Mouse (Mus musculus): ENCODE data around the gene Nebl.

DNA sequence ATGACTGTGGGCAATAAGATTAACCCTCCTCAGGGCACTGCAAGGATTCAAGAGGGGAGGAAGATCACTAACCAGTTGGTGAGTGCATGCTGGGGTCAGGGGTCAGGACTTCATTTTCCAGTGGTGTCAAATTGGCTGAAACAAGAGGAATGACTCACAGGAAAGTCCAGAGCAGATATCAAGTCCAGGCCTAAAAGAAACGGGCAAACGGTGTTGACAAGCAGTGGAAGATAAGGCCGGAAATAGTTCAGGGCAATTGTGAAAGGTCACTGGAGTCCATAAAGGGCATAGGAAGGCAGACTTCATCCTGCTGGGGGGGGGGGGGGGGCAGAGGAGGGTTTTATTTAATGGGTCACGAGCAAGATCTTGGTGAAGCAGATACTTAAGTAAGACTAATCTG lies 207.5 kb downstream of the Nebl start:
- no peak for TF ChIP-seq RAD21 (IDR thresholded peaks at IDR 0.05; ENCODE audit: low read depth, low read length)
- TF ChIP-seq BHLHE40 (IDR thresholded peaks at IDR 0.05; ENCODE audit: borderline replicate concordance, low read depth, low read length) = no peak
- TF ChIP-seq CTCF (IDR thresholded peaks at IDR 0.05 in 2 of 3, conservative IDR thresholded peaks at IDR 0.05 in 1 of 3; ENCODE audit: control insufficient read depth in 1 of 3, insufficient read depth in 1 of 3, low read depth in 2 of 3, low read length in 3 of 3, poor library complexity in 1 of 3, severe bottlenecking in 1 of 3) = no peak
- no peak for TF ChIP-seq POLR2AphosphoS5 (IDR thresholded peaks at IDR 0.05; ENCODE audit: borderline replicate concordance, low read depth, low read length)
- TF ChIP-seq POLR2A (IDR thresholded peaks at IDR 0.05; ENCODE audit: control insufficient read depth in 1 of 2, insufficient read depth in 1 of 2, low read depth in 1 of 2, low read length in 2 of 2, poor library complexity in 1 of 2) = no peak
- no peak for TF ChIP-seq GATA1 (IDR thresholded peaks at IDR 0.05; ENCODE audit: low read depth, low read length)
- no peak for TF ChIP-seq ZC3H11A (IDR thresholded peaks at IDR 0.05; ENCODE audit: low read depth, low read length)
- no peak for TF ChIP-seq E2F4 (IDR thresholded peaks at IDR 0.05; ENCODE audit: borderline replicate concordance, low read depth, low read length)
- no peak for TF ChIP-seq EP300 (IDR thresholded peaks at IDR 0.05; ENCODE audit: low read depth in 1 of 2, low read length in 2 of 2)
- no peak for TF ChIP-seq HCFC1 (IDR thresholded peaks at IDR 0.05; ENCODE audit: low read depth, low read length)
- no peak for TF ChIP-seq USF1 (IDR thresholded peaks at IDR 0.05; ENCODE audit: low read depth, low read length)
